Mouse (Mus musculus) cerebellum, adult 8-10 months (tissue): Measurements from ENCODE around the gene Inf2.
A peak's percentile ranks its signal among the peaks of the same experiment; 100 is the strongest.

Source experiments
- DNase-seq: peaks from one replicate; pipeline ENCODE4 v3.0.0; 2022

Gene Inf2

GRCm38 (mm10) chr12:112628928-112629721, 40.5 kb downstream of the Inf2 start:
- DNase-seq, result no peak

GRCm38 (mm10) chr12:112630029-112630428, 41.4 kb downstream of the Inf2 start:
- no peak for DNase-seq

DNA sequence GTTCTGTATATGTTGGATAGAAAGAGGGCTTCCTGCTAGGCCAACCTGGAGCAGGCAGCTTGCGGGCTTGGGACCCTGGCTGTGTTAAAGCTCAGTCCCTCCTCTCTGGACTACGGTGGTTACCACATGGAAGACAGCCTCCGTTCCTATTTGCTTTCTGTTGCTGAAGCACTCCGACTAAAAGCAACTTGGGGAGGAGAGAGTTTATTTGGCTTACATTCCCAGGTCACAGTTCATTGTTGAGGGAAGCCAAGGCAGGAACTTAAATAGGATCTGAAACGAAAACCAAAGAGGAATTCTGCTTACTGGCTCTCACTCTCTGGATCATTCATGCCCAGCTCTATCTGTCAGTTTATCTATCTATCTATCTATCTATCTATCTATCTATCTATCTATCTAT, 42.2 kb downstream of the Inf2 start:
- no peak for DNase-seq

- DNase-seq, result no peak
Measured at GRCm38 (mm10) chr12:112631472-112631871, 42.9 kb downstream of the Inf2 start.

- DNase-seq, result no peak
Measured at GRCm38 (mm10) chr12:112632084-112632777, 43.6 kb downstream of the Inf2 start.

DNA sequence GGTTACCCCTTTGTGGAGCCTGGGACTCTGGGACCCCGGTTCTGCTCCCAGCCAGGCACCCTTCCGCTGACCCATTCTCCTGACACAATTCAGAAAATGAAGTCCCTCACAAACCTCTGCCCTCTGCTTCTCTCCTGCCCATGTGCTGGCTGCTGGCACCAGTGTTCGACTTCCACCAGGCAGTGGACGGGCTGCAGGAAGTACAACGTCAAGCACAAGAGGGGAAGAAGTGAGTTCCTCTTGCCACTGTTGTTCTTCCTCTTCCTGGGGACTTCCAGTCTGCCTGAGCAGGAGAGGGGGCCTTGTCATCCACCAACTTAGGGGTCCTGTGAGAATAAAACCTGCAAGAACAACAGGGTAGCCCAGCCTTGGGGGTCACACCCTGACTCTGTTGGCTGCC, 44.3 kb downstream of the Inf2 start:
- no peak for DNase-seq

DNA sequence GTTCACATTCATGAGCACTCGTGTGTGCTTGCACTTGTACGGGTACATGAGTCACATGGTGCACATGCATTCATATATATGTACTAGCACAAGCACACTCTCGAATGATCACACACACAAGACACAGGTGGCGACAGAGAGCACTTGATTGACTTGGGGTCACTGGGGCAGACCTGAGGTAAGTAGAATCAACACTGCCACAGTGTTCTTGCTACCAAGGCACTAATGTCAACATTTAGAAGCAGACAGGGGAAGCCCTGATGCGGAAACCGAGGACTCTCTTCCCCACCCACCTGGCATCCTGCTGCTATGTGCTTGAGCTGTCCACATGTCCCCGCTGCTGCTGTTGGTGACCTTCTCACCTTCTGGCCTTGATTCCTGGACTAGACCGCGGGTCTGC, 45.1 kb downstream of the Inf2 start:
- no peak for DNase-seq

GRCm38 (mm10) chr12:112639526-112639925, 50.9 kb downstream of the Inf2 start:
- DNase-seq, result no peak

DNA sequence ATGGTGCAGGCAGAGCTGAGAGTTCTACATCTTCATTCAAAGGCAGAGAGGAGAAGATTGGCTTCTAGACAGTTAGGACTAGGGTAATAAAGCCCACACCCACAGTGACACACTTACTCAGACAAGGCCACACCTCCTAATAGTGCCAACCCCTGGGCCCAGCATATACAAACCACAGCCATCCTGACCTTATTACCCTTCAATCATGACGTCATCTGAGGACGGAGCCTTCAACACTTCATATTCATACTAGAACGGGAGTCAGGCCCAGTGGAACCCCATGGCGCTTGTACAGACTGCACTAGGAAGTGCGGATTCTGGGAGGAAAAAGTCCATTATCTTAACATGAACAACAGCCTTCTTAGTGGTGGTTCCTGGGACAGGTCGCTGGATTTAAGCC, 54.5 kb downstream of the Inf2 start:
- no peak for DNase-seq

GRCm38 (mm10) chr12:112644180-112644854, 55.7 kb downstream of the Inf2 start, which contains the start of gene Siva1:
Siva1 (plus strand) TSS chr12:112644679.
- DNase-seq, result peak; percentile 99

DNA sequence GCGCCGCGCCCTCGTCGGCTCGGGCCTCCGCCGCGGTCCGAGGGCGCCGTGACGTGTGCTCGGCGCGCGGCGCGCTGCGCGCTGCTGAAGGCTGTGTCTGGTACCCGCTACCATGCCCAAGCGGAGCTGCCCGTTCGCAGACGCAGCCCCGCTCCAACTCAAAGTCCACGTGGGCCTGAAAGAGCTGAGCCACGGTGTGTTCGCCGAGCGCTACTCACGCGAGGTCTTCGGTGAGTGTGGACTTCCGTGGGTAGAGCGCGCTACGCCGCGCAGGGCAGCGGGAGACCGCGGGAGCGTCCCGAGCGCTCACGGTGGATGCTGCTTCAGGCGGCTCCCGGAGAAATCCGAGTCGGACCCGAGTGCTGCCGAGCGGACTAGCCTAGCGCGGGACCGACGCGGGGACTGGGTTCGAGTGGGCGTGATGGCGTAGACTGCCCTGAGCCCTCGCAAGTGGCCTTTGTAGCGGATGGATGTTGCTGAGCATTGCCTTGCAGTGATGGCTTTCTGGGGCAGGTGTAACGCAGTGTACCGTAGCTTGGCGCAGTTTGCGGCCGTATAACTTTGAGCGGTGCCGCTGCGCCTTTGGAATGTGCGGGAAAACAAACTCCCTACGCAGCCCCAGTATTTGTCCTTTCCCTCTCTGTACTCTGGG, 56.4 kb downstream of the Inf2 start:
- no peak for DNase-seq

GRCm38 (mm10) chr12:112646139-112646538, 57.6 kb downstream of the Inf2 start:
- no peak for DNase-seq

DNA sequence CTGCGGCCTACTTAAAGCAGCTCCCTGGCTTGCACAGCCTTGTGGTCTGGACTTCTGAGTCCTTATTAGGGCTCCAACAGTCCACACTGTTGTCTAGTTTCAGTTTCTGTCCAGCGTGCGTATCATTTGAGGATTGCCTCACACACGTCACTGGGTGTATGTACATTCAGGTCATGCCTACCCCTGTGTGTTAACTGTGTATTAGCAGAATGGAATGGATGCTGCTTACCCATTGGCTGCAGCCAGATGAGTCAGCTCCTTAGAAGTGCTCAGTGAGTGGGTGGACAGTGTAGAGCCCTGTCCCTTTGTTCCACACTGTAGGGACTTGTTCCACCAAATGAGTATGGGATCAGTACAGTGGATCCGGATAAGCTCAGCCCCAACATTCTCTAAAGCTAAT, 59.5 kb downstream of the Inf2 start:
- no peak for DNase-seq

- no peak for DNase-seq
Measured at GRCm38 (mm10) chr12:112651778-112652439, 63.3 kb downstream of the Inf2 start.

DNA sequence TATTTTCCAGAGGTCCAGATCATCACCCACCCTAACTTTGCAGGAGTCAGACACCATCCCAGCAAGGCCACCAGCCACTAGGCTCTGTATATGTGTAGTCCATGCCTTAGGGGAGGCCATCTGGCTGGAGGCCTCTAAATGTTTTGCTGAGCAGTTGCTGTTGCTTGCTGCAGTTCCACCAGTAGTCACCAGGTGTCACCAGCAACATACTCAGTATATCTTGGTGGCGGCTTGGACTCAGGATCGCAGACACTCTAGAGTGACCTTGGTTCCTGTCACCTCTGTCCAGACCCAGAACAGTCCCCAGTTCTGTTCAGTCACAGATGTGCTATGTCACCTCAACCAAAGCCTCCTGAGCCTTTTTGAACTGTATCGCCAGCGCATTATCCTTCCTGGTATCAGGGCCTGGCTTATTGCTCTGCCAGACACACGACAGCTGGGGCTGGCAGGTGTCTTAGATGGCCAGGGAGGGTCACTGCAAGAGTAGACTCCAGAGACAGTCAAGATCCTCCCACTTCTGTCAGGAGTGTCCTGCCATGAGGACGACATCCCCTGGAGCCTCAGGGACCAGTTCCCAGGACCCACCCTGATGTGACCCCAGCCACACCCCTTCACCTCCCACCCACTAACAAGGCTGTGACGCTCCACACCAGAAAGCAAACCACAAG, 64.7 kb downstream of the Inf2 start:
- peak; percentile 91 for DNase-seq

DNA sequence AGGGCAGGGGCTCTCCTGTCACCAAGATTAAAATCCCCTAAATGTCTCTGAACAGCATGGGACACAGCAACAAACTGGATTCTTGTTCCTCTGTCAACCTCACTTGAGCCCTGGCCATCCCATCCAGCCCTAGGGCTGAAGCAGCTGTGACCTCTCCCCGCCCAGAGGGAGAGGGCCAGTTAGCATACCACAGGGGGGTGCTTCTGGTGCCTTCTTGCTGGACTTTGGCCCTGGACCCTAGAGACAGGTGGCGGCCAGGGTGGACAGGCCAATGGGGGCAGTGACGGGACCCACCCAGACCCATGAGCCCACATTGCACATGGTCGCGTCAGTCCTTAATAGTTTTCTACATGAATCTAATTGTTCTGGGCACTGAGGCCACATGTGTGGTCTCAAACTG, 65.5 kb downstream of the Inf2 start:
- DNase-seq, result no peak

DNA sequence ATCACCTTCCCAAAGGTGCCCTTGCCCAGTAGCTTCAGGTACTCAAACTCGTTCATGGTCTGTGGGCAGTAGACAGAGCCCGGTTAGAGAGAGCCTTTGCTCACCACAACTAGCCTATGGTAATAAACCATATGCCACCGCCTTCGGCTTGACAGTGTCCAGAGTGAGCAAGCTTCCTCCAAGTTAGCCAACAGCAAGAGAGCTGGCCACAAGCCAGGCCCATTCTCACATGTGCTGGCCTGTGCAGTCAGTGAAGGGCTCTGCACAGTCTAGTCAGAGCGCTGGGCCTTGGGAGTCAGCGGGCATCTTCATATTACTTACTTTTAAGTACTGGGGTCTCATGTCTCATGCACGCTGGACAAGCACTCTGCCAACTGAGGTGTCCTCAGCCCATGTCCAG, 70.0 kb downstream of the Inf2 start:
- peak; percentile 68 for DNase-seq

DNA sequence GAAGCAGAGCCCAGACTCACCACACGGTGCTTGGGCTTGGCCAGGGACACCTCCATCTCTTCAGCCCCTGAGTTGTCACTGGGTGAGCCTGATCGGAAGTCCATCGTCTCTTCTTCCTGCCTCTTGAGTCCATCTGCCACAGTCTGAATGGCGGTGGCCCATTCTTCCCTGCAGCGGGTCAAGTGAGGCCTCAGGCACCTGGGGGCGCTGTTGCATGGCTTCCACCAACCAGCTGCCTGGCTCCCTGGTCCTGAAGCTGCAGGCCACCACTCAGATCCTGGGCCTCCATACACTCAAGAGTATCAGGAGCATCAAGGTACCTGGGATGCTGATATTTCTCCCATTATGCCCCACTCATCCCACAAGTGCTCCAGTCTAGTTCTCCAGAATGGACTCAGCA, 70.5 kb downstream of the Inf2 start:
- DNase-seq, result peak; percentile 75

DNA sequence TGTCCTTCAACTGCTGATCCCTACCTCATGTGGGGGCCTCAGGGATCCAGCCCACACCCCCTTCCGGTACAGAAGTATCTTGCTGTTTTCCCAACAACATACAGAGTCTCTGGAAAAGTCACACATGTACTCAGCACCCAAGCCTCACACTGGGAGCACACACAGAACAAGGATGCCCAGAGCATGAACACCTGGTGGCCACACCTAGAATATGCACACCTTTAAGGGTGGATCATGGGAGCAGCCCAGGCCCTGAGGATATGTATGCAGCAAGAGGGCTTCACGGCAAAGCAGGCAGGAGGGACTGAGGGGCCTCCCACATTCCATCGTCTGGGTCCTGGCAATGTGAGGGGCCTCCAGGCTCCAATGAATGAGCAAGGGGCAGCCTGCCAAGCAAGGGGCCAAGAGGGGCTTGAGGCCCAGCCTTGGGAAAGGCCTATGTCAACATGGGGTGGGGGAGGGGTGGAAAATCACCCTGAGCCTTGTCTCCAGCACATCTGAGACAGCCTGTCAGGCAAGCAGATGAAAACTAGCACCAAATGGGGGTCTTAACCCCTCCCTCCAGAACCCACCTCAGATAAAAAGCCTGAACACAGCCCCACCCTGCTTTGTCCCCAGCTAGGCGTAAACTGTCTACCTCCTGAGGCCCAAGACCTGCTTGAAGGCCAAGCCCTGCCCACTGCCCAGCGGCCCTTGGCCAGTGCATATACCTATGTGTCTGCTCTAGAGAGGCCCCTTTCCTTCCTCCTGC, 72.2 kb downstream of the Inf2 start:
- DNase-seq, result no peak

DNA sequence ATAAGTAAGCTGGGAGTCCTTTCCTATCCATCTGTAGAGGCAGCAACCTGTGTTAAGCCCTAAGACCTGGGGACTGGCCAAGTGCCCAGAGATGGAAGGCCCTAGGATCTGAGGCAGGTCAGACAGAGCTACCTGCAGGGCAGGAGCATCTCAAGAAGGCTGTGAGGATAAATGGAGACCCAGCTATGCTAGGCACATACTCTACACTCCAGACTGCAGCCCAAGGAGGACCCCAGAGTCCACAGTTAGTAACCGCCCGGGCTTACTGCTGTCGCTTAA, 72.7 kb downstream of the Inf2 start:
- no peak for DNase-seq

DNA sequence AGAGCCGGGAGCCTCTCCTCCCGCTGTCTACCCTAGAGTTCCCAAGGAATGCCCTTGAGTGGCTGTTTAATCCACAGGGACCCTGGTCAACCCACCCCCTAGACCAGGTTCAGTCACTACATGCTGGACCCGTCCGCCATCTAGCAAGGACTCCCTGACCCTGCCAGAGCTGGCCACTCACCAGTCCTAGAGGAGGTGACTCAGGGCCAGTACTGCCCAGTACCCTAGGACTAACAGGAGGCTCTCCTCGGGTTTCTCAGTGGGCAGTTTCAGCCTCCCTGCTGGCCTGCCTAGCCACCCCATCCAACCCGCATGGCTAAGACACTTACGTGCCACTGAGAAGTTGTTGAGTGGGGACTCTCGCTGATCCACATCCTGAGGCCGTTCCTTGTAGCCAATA, 73.3 kb downstream of the Inf2 start:
- DNase-seq, result no peak

DNA sequence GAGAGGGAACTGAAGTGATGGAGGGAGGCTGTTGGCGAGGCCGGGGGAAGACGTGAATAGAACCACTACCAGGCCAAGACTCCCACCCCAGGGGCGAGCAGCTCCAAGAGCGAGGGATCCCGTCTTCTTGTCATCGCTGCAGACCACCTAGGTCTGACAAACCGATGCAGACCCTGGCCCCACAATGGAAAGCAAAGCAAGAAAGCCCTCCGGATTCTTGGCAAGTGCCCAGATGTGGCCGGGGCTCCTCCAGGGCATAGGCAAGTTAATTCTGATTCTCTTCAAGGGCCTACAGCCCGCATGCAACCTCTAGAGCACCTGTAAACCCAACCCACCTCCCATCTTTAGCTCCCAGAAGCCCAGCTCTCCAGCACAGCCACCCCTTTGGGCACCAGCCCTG, 74.7 kb downstream of the Inf2 start:
- DNase-seq, result no peak
